In the genomic region with DNA sequence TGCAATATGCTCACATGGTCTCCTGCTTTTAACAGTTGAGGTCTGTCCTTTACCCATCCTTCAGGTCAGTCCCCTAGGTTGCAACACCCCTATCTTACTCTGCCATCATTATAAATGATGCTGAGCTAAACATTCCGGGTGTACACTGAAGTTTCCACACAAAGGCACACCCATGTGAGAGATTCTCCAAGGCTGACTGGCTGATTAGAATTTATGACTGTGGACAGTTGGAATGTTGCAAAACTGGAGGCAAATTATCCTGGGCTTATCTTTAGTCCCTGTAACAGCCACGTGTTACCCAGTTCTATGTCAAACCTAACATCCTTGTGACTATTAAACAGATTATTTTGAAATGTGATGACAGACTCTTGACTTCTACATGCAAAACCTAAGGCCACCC, we compare ENCODE assay signal across 27 mouse cellular contexts.
DNase-seq lines count a peak whose midpoint lies in the region; ATAC-seq and TF ChIP-seq lines count a peak whose summit lies in the region.
"Had no signal": no experiment of that assay in that cellular context is flagged by ENCODE, and none has a peak within 500 bp of the region (broad histone marks: within the 10 kb centered on the region; RNA-seq: fewer than 3 reads in every experiment).

No protein-coding gene starts in this region.

- no peaks in the 10 kb centered on the region for H3K9me3 ChIP-seq in limb, embryonic 14.5 days (ENCODE audit: control insufficient read depth, low read length)
- H3K9me3 ChIP-seq in limb, embryonic 10.5 days (replicated peaks), result no peaks in the 10 kb centered on the region
- no peaks in the 10 kb centered on the region for H3K9me3 ChIP-seq in intestine, embryonic 16.5 days (ENCODE audit: control insufficient read depth, low read length)
- H3K9me3 ChIP-seq in stomach, postnatal 0 days (ENCODE audit: control insufficient read depth, low read length), result no peaks in the 10 kb centered on the region
- no peaks in the 10 kb centered on the region for H3K9me3 ChIP-seq in midbrain, embryonic 15.5 days
- H3K9me3 ChIP-seq: forebrain, embryonic 13.5 days; limb, embryonic 15.5 days; liver, embryonic 13.5 days had no signal

- CTCF ChIA-PET in Patski (lab: Charles Lee), result interaction anchor here (0.6 to 2.2 kb wide), 2 partner anchors 8 to 25 kb away, joined by 4 to 7 read pairs; no protein-coding TSS in a partner anchor

- POLR2A ChIA-PET in Patski (lab: Charles Lee), result no interaction called here

- TF ChIP-seq CTCF in Patski (IDR thresholded peaks at IDR 0.05), result no peak
- TF ChIP-seq CTCF in stomach, postnatal 0 days (IDR thresholded peaks at IDR 0.05; ENCODE audit: low read depth), result no peak

- no peak overlapping the region for H3K4me2 ChIP-seq in limb, embryonic 14.5 days (replicated peaks; ENCODE audit: low read depth, low read length, severe bottlenecking)
- no peak overlapping the region for H3K4me2 ChIP-seq in intestine, embryonic 16.5 days (ENCODE audit: low read depth, low read length)
- no peak overlapping the region for H3K4me2 ChIP-seq in stomach, postnatal 0 days (replicated peaks; ENCODE audit: low read depth)
- no peak overlapping the region for H3K4me2 ChIP-seq in midbrain, embryonic 15.5 days
- H3K4me2 ChIP-seq: forebrain, embryonic 13.5 days; limb, embryonic 15.5 days; liver, embryonic 13.5 days had no signal

- no peak for ATAC-seq in limb, embryonic 14.5 days (ENCODE audit: low FRiP score, low read depth)
- ATAC-seq in Patski, result peak; percentile 86
- peak; percentile 96 for ATAC-seq in intestine, embryonic 16.5 days
- no peak for ATAC-seq in stomach, postnatal 0 days (ENCODE audit: low FRiP score, low TSS enrichment)
- no peak for ATAC-seq in midbrain, embryonic 15.5 days (replicated peaks)
- ATAC-seq: forebrain, embryonic 13.5 days; hindbrain, embryonic 16.5 days; lung, postnatal 0 days had no signal

- no peaks in the 10 kb centered on the region for H3K4me1 ChIP-seq in limb, embryonic 14.5 days (ENCODE audit: control insufficient read depth, insufficient read depth, low read length)
- H3K4me1 ChIP-seq in limb, embryonic 10.5 days, result no peaks in the 10 kb centered on the region
- peaks cover 3% of the 10 kb centered on the region; the same call in 1 of the 2 replicates for H3K4me1 ChIP-seq in intestine, embryonic 16.5 days (ENCODE audit: control insufficient read depth, insufficient read depth, low read length)
- no peaks in the 10 kb centered on the region for H3K4me1 ChIP-seq in stomach, postnatal 0 days (replicated peaks; ENCODE audit: control insufficient read depth, insufficient read depth)
- H3K4me1 ChIP-seq in midbrain, embryonic 15.5 days, result no peaks in the 10 kb centered on the region
- H3K4me1 ChIP-seq: forebrain, embryonic 13.5 days; liver, embryonic 13.5 days had no signal

- no peak overlapping the region for H3K27ac ChIP-seq in limb, embryonic 14.5 days (replicated peaks; ENCODE audit: low read depth, low read length)
- H3K27ac ChIP-seq in limb, embryonic 10.5 days, result no peak overlapping the region
- H3K27ac ChIP-seq in intestine, embryonic 16.5 days (ENCODE audit: low read length), result peak overlapping the region; percentile 55; the same call in 1 of the 2 replicates
- 0 out of 2 replicates have a peak overlapping the region, but pooled peaks have one; percentile 18 for H3K27ac ChIP-seq in stomach, postnatal 0 days (replicated peaks)
- H3K27ac ChIP-seq in midbrain, embryonic 15.5 days, result no peak overlapping the region
- H3K27ac ChIP-seq: forebrain, embryonic 13.5 days; left cerebral cortex, adult 2 months; limb, embryonic 15.5 days; liver, embryonic 13.5 days; macrophage had no signal

- no peak for TF ChIP-seq POLR2A in limb, embryonic 14.5 days (IDR thresholded peaks at IDR 0.05; ENCODE audit: borderline replicate concordance, extremely low read depth, insufficient read depth, insufficient read length)

- WGBS in limb, embryonic 14.5 days, result 70% methylated on average over 2 of the region's 2 CpGs
- 74% methylated on average over 2 of the region's 2 CpGs for WGBS in limb, embryonic 10.5 days
- 36% methylated on average over 2 of the region's 2 CpGs for WGBS in intestine, embryonic 16.5 days
- 36% methylated on average over 2 of the region's 2 CpGs for WGBS in stomach, postnatal 0 days
- 91% methylated on average over 2 of the region's 2 CpGs for WGBS in midbrain, embryonic 15.5 days

- H3K36me3 ChIP-seq in limb, embryonic 14.5 days (ENCODE audit: control insufficient read depth, insufficient read depth, low read length), result no peaks in the 10 kb centered on the region
- no peaks in the 10 kb centered on the region for H3K36me3 ChIP-seq in limb, embryonic 10.5 days
- H3K36me3 ChIP-seq in intestine, embryonic 16.5 days (ENCODE audit: control insufficient read depth, insufficient read depth, low read length), result no peaks in the 10 kb centered on the region
- H3K36me3 ChIP-seq in stomach, postnatal 0 days (ENCODE audit: control insufficient read depth, insufficient read depth, low read length), result no peaks in the 10 kb centered on the region
- no peaks in the 10 kb centered on the region for H3K36me3 ChIP-seq in midbrain, embryonic 15.5 days (replicated peaks)
- H3K36me3 ChIP-seq: limb, embryonic 15.5 days; liver, embryonic 13.5 days had no signal

- peak; percentile 27 for TF ChIP-seq EP300 in stomach, postnatal 0 days (optimal IDR thresholded peaks at IDR 0.05)

- peak; percentile 30 for DNase-seq in limb, embryonic 14.5 days (ENCODE audit: low spot score)
- no peak for DNase-seq in limb, embryonic 10.5 days (ENCODE audit: low spot score)
- DNase-seq in Patski (ENCODE audit: low read depth, low spot score) (no peak), adipocyte (ENCODE audit: low spot score) (no peak)
- no peak for DNase-seq in stomach, postnatal 0 days (ENCODE audit: low spot score)
- DNase-seq in embryo, embryonic 10 days (ENCODE audit: low spot score), result no peak
- DNase-seq: adrenal gland, postnatal 14 days; cerebellum, adult 11 months; cerebellum, adult 9-10 months; gastrocnemius, postnatal 14 days; kidney, adult 11 months; kidney, postnatal 14 days; liver, embryonic 13.5 days; lung, adult 18-20 months; midbrain, embryonic 14.5 days; right cerebral cortex, postnatal 25 days; spleen, adult 18-20 months; thymus, adult 2 months; thymus, postnatal 36 days had no signal

- in situ Hi-C loops in Patski (cut with MboI; ENCODE audit: low pct_unique_long_range_greater_than_20kb), result no loop called here

- no peak overlapping the region for H3K4me3 ChIP-seq in limb, embryonic 14.5 days (replicated peaks; ENCODE audit: low read length)
- H3K4me3 ChIP-seq in limb, embryonic 10.5 days, result no peak overlapping the region
- H3K4me3 ChIP-seq in intestine, embryonic 16.5 days (ENCODE audit: low read length), result no peak overlapping the region
- H3K4me3 ChIP-seq in stomach, postnatal 0 days (ENCODE audit: low read depth, low read length), result no peak overlapping the region
- H3K4me3 ChIP-seq in midbrain, embryonic 15.5 days, result no peak overlapping the region
- H3K4me3 ChIP-seq: forebrain, embryonic 13.5 days; left cerebral cortex, adult 2 months; limb, embryonic 15.5 days; liver, embryonic 13.5 days had no signal

- H3K27me3 ChIP-seq in limb, embryonic 14.5 days (ENCODE audit: control insufficient read depth, insufficient read depth, low read length), result no peaks in the 10 kb centered on the region
- H3K27me3 ChIP-seq in limb, embryonic 10.5 days (ENCODE audit: low read depth, poor library complexity, severe bottlenecking), result no peaks in the 10 kb centered on the region
- H3K27me3 ChIP-seq in Patski, result no peaks in the 10 kb centered on the region
- no peaks in the 10 kb centered on the region for H3K27me3 ChIP-seq in intestine, embryonic 16.5 days (replicated peaks; ENCODE audit: control insufficient read depth, insufficient read depth, low read length)
- H3K27me3 ChIP-seq in stomach, postnatal 0 days (ENCODE audit: control insufficient read depth, insufficient read depth, low read length), result no peaks in the 10 kb centered on the region
- H3K27me3 ChIP-seq in midbrain, embryonic 15.5 days (replicated peaks), result no peaks in the 10 kb centered on the region
- H3K27me3 ChIP-seq: forebrain, embryonic 13.5 days; limb, embryonic 15.5 days; liver, embryonic 13.5 days had no signal

- H3K9ac ChIP-seq in limb, embryonic 14.5 days (ENCODE audit: low read depth, low read length, severe bottlenecking), result no peak overlapping the region
- H3K9ac ChIP-seq in intestine, embryonic 16.5 days (ENCODE audit: low read depth, low read length), result no peak overlapping the region
- H3K9ac ChIP-seq in stomach, postnatal 0 days (ENCODE audit: low read length), result no peak overlapping the region
- no peak overlapping the region for H3K9ac ChIP-seq in midbrain, embryonic 15.5 days
- H3K9ac ChIP-seq: forebrain, embryonic 13.5 days; limb, embryonic 15.5 days; liver, embryonic 13.5 days had no signal

Comparison
In these comparisons a context has a peak if more than half of its experiments do, and no peak if none do; other contexts are left out.
1. ATAC-seq: peak in Patski (single experiment) and intestine, embryonic 16.5 days (single experiment); none in limb, embryonic 14.5 days (single experiment), stomach, postnatal 0 days (single experiment) and midbrain, embryonic 15.5 days (single experiment).
2. H3K27ac ChIP-seq: peak in intestine, embryonic 16.5 days (single experiment) and stomach, postnatal 0 days (single experiment); none in limb, embryonic 14.5 days (single experiment), limb, embryonic 10.5 days (single experiment) and midbrain, embryonic 15.5 days (single experiment).